Mouse (Mus musculus) lung, postnatal 10 days (tissue): ENCODE data around the gene Usmg5.

Experiments
- DNase-seq: peaks from one replicate; pipeline ENCODE4 v3.0.0; 2021

Usmg5 gene

GRCm38 (mm10) chr19:47053471-47053870 is 37.0 kb downstream of the Usmg5 start:
- DNase-seq: no peak

- no peak for DNase-seq
Observed at GRCm38 (mm10) chr19:47052927-47053326, 37.5 kb downstream of the Usmg5 start.

- DNase-seq: peak; percentile 80
Observed at GRCm38 (mm10) chr19:47050271-47051032, 40.0 kb downstream of the Usmg5 start, which contains the start of gene Pcgf6. Gene Pcgf6, minus strand, starts transcription at chr19:47050906.

- no peak for DNase-seq
Observed at GRCm38 (mm10) chr19:47049840-47050239, 40.6 kb downstream of the Usmg5 start.

- no peak for DNase-seq
Observed at GRCm38 (mm10) chr19:47049061-47049460, 41.4 kb downstream of the Usmg5 start.

- DNase-seq: no peak
Observed at GRCm38 (mm10) chr19:47047236-47047833, 43.1 kb downstream of the Usmg5 start.

GRCm38 (mm10) chr19:47046343-47046742 is 44.1 kb downstream of the Usmg5 start:
- no peak for DNase-seq

- no peak for DNase-seq
Observed at GRCm38 (mm10) chr19:47043608-47044007, 46.8 kb downstream of the Usmg5 start.

GRCm38 (mm10) chr19:47040720-47041473 is 49.5 kb downstream of the Usmg5 start:
- DNase-seq: no peak

GRCm38 (mm10) chr19:47036596-47036995 is 53.9 kb downstream of the Usmg5 start:
- DNase-seq: no peak

GRCm38 (mm10) chr19:47034916-47035315 is 55.5 kb downstream of the Usmg5 start:
- no peak for DNase-seq
